Mouse (Mus musculus) NIH3T3 (cell line): ENCODE results near the gene Macf1.
A peak's percentile ranks its signal among the peaks of the same experiment; 100 is the strongest.

Experiments
- DNase-seq: peaks from one replicate; pipeline ENCODE4 v3.0.0-alpha.2; 2012; ENCODE audit warnings: low read depth

Gene Macf1

DNA sequence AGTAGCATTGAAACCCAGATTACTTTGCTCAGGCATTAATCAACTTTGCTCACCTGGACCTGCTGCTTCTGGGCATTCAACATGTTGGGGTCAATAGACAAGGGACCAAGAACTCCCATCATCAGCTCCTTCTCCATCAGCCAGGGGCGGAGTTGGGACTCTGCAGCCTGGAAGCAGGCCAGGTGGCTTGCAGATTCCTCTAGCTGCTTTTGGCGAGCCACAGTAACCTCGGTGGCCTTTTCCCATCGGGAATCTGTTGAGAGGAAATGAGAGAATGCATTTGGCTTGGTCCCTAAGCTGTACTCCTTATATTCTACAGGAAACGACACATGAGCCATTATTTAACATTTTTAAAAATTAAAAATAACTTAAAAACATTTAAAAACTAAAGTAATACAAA lies 245.7 kb downstream of the Macf1 start:
- peak; percentile 28 for DNase-seq

DNA sequence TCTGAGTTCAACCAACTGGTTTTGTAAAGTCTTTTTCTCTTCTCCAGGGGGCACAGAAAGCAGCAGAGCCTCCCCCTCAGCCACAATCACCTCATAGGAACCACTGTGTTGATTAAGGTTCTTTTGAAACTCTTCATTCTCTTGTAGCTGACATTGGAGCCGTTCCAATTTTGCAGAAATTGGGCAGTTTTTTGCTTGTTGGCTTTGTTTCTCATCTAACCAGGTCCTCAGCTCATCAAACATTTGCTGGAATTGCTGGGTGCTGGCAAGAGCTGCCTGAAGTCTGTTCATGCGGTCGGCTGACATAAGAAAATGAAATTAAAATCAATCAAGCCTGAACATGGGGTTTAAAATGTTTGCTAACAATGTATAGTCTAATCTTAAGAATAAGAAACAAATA lies 251.0 kb downstream of the Macf1 start:
- no peak for DNase-seq

DNA sequence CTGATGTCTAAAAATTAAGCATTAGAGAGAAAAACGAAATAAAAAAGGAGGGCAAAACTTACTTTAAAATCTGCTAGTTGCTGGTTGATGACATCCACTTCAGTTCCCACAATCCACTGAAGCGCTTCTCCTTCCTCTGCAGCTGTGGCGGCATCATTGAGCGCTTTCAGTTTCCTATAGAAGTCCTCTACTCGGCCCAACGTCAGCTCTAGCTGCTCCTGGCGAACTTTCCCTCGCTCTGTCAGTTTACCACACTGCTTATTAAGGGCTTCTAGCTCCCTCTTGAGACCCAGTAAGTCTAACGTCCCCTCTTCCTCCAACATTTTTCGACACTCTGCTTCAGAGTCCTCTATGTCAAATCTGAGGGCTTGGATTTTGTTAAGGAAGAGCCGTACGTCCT lies 252.2 kb downstream of the Macf1 start:
- no peak for DNase-seq

DNA sequence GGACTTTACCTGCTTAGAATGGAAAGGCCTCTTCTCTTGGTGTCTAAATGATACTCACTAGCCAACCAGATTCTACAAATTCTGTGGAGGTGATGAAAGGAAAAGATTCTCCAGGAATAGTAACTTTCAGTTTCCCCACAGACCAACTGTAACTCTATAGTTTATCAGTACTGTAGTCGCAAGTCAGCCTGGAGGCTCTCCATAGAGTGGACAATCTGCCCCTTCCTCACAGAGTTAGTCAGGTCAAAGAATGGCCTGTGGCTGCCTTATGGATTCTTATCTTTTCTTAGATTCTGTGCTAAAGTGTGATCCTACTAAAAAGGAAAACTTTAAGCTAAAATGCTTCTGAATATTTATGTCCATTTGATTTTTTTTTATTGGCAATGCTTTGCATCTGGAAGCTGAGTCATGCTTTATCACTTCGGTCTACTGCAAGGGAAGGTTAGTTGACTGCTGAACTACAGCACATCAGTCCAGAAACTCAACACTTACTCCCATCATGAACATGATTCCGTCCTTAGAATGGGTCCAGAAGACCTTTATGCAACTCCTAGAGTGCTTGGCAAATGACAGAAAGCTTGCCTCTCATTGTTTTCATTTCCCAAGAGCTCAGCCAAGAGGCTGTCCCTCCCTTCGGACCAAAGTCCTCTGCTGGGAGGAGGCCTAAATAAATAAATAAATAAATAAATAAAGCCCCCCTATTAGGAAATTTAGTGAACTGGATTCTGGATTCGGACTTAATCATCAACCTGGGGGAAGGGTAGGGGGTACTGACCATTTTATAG lies 256.1 kb downstream of the Macf1 start:
- DNase-seq: peak; percentile 70

DNA sequence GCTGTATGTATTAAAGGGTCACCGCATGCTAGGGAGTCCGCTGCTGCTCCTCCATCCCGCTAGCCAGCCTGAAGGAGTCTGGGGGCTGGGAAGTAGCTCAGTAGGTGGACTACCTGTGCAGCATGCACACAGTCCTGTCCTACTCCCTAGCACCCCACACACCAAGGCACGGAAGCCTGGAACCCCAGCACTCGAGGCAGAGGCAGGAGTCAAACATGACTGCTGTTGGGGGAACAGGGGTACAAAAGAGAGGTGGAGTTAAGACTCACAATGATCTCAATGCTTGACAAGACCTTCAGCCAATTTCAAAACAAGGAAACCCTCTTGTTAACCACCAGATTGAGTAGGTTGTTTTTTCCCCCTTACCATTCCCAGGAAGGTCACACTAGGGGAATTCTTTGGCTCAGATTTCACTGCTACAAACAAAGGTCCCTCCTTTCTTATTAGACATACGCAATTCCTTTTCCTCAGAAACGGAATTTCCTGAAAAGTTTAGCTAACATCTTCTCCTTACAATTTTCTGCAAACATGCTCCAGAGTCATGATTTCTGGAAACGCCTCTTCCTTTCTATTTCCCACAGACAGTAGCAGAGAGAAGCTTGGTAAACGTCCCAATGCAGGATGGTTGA lies 256.8 kb downstream of the Macf1 start:
- no peak for DNase-seq

DNA sequence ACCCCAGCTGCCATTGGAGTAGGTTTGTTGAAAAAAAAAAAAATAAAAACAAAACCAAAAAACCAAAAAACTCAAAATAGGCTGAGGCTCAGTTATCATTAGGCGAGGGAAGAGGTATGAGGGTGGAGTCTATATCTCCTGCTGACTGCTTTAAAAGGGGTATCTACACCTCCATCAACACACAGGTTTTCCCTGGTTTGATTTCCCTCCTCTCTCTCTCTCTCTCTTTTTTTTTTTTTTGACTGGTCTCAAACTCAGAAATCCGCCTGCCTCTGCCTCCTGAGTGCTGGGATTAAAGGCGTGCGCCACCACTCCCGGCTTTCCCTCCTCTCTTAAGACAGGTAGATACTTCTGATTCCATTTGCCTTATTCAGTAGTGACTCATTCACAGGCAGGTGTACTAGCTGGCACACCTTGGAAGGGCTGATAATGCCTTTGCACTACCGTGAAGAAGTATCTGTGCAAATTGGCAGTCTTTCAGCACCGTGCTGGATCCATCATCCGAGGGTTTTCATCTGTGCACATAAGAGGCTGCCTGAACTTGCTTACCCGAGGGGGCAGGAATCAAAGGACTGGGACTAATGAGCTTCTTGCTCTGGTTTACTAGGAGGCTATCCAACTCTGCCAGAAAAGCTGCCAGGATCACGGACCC lies 257.6 kb downstream of the Macf1 start:
- DNase-seq: no peak

DNA sequence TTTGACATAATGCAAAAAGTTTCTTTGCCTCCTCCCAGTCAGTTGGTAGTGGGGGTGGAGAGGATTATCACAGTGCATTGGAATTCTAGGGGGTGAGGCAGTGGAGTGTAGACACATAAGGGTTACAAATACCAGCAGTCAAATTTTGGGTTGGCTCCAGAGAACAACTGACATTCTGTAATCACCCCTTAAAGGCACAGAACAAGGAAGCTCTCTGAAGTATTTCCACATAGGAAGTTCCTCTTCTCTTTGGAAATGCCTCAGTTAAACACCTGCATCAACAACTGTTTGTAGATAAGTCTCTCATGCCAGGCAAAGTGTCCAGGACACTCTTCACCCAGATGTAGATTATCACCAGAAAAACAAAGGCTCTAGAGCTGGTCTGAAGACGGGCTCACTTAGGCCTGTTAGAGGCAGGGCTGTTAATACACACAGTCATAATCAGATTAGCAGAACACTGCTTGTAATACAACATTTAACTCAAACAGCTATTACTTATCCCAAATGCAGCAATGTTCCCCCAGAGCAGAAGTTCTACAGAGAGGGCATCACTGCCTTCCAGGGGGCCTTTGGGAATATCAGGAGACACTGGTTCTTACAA lies 258.4 kb downstream of the Macf1 start:
- peak; percentile 88 for DNase-seq

DNA sequence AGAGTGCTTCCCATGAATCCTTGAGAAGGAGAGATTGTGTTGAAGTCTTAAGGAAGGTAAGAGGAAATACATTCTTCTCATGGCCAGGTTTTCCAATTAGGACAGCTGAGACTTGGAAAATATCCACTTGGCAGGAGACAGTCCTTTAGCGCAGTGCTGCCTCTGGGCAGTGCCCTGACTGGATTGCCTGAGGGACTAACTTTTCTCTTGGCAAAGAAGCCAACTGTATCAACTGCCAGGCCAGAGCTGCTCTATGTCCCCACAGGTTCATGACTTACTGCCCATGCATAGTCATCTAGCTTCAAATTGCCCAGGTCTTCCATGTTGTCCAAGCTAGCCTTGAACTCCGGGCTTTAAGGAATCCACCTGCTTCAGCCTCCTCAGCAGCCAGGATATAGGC lies 260.1 kb downstream of the Macf1 start:
- DNase-seq: no peak

DNA sequence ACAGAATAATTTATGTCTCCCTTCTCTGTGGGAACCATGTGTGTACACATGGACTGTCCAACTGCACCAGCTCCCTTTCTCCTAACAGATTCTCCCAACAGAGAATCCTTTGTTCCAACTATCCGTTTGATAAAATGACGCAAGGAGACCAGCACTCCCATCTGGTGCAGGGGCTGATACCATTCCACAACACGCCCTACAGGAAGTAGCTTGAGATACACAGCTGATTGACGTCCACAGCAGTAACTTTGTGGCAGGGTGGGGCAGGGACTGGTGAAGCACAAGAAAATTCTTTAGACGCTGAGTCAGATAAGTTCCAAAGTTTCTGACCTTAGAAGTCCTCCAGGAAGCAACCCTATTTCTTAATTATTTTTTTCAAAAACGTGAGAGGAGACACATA lies 261.3 kb downstream of the Macf1 start:
- peak; percentile 70 for DNase-seq

DNA sequence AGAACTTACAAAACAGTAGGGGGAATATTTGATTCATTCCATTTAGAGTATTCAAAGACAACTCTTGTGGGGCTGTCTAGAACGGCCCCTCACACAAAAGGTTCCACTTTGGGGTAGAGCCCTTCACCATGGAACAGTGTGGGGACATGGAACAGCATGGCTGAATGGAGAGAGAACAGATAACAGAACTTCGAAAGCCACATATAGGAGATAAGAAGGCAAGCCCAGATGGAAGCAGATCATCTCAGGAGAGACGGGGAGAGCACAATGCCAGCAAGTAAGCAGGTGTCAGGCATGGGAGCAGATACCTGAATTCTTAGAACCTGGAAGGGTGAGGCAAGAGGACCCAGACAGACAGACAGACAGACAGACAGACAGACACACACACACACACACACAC lies 266.1 kb downstream of the Macf1 start:
- no peak for DNase-seq

DNA sequence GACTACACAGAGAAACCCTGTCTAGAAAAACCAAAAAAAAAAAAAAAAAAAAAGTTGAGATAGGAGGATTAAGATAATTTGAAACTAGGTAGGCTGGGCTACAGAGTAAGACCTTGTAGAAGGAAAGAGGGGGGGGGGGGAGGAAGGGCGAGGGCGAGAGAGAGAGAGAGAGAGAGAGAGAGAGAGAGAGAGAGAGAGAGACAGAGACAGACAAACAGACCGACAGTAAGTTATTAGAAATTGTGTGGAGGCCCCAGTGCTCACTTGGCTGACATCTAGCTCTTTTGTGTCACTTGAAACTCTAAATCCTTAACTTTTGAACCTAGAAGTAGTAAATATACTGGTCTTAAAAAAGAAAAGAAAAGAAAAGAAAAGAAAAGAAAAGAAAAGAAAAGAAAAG lies 266.7 kb downstream of the Macf1 start:
- DNase-seq: no peak

DNA sequence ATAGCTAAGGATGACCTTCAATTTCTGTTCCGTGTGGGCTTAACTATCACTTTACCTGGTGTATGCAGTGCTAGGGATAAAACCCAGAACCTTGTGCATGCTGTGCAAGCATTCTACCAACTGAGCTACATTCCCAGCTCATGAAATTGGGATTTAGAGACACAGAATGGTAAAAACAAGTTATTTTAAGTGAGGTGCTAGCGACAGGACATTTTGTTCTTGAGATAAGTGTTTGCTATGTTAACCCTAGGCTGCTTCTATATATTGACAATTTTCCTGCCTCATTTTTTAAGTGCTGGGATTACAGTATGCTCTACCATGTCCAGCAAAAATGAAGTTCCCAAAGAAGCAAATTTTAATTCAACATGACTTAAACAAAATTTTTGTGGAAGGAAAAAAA lies 267.3 kb downstream of the Macf1 start:
- no peak for DNase-seq

DNA sequence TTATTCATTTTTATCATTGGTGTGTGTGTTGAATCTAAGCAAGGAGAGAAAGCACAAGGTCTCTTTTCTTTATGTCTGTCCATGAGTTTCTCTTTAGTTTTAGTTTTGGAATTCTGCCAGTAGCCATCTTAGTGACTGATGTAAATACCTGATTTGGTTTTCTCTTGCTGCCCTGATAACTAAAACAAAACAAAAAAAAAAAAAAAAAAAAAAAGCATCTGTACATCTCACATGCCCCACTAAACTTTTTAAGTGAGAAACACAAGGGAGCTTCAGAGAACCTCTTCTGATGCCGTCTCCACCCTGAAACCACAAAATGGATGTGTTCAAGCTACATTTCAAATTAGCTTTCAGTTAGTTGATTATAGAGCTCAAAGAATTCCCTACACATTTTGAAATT lies 268.6 kb downstream of the Macf1 start:
- DNase-seq: no peak

DNA sequence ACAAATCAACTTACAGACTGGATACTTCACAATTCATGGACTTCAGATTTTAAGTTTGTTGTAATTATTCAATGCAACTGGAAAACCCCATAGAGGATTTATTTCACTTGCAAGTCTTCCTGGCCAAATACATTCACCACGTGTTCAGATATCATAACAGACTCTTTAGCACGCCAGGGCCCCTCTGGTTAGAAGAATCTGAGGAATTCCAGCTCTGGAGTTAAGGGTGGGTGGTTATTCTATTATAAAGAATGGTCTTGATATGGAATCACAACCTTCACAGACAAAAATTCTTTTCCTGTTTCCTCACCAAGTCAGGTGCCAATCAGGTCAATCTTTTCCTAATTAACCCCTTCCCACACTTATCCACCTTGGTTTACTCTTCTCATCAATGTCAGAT lies 270.3 kb downstream of the Macf1 start:
- DNase-seq: peak; percentile 46

DNA sequence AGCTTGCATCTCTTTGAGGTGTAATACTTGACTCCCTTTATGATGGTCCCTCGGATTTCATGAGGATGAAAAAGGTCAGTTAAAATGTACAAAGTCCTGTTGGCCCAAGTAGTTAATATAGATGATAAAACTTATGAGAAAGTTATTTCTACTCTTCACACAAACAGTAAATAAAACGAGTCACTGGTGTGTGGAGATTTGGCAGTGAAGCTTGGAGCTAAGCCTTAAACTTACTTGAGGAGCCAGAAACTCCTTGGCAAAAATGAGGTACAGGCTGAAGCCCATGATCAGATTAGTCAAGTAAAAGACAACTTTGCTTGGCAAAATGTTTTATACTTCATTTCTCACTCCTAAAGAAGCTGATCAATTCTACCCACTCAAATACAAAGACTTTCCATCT lies 271.2 kb downstream of the Macf1 start:
- peak; percentile 53 for DNase-seq

DNA sequence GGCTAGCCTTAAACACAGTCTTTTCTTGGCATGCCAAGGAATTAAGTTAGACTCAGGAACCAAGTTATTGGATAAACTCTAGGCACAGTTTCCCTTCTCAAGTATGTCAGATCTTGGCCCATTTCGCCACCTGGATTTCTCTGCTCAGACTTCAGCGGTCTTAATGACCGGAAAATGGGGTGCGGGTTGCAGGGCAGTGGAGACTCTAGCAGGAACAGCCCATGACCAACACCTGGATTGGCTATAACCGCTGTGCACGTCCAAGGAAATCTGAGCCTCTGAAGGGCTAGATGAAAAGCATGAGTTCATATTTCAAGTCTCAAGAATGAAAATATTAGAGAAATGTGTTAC lies 271.7 kb downstream of the Macf1 start:
- DNase-seq: peak; percentile 64

DNA sequence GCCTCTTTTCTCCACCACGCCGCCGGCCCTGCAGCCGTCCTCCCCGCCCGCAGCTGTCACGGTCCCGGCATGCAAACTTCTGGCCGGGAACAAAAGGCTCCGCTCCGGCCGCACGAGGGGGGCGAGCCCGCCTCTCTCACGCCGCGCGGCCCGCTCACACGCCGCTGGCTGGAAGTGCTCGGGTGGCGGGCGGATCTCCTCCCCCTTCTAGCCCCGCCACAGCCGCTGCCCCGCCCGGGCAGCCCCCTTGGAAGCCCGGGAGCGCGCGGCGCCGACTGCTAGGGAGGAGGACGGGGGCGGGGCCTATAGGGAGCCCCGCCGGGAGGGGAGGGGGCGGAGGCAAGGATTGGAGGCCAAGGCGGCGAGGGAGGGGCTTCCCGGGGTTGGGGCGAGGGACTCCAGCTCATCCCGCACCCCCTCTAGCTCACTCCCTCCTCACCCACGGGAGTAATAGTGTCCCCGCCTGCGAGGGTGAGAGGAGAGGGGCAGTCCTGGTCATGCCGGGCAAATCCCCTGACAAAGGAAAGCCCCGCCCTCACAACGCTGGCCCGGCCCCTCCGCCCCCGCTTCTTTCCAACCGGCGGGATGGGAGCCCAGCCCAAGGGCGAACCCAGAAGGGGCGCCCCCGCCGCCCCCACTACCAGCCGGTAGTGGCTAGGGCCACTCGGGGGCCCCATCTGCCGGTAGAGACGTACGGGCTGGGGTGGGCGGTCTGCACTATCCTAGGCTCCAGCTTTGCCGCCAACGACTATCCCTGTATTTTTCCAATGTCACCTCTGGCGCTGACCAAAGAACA lies 272.2 kb downstream of the Macf1 start:
- peak; percentile 97 for DNase-seq

DNA sequence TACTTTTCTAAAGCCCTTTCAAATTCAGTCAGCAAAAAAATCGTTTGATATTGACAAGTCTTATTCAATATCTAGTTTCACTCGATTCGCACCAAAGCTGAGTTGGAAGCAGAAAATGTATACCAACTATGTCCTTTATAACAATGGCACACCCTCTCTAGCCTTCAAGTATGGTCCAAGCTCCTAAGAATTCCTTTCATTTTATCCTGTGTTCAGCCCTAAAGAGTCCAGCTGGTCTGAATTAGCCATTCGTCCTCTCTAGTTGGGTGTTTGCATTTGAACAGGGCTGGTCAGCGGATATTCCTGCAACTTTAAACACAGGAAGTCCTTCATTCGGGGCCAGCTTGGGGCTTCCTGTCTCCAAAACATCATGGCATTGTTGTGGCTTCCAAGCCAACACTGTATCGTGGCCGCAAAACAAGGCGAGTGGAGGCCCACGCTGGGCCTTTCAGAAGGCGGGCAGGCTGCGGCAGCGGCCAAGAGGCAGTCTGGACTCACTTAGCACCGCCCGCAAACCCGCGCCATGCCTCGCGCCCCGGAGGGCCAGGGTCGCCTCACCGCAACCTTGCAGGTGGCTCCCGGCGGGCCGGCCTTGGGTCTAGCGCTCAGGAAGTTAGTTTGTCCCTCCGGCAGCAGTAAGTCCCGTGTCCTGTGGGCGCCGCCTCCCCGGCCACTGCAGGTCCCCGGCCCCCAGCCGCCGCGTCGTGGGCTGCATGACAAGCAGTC lies 273.0 kb downstream of the Macf1 start:
- peak; percentile 83 for DNase-seq

DNA sequence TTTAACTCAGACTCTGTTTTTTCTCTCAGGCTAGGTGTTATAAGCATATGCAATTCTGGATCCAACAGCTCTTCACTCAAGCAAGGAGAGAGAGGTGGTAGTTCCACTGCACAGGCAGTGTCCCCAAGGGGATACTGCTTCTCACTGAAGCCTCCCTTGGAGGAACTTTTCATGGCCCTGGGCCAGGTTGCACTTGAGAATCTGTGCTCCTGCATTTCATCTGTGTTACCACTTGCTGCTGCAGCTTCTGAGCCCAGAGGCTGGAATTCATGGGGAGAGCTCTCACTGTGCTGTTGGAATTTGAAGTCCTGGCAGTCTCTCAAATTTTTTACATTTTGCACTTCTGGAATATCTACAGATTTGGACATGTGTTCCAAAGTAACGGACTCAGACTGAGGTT lies 274.4 kb downstream of the Macf1 start:
- peak; percentile 75 for DNase-seq

DNA sequence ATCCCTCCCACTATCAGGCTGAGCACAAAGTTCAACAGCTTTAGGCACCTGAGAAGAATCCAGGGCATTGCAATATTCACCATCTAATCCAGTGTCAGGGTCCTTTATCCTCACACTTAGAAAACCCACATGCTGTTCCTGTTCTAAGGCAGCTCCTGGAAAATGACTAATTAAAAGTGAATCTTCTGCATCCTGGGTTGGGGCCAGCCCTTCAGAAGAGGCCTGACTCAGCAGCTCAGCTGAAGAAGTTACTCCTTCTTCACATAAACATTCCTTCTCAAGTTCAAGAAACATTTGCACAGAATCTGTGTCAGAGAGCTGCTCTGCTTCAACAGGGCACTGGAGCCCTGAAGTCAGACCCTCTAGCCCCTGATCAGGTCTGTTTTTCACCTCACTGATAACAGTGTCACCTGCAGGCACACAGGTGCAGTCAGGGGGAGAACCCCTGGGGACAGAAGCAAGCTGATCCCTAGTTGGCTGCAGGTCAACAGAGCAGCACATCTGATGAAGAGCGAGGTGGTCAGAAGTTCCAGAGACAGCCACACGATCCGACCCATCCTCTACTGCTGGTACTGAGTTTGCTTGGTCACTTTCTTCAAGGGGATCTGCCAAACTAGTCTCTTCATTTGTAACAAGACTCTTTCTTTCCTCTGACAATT lies 275.0 kb downstream of the Macf1 start:
- DNase-seq: peak; percentile 56

DNA sequence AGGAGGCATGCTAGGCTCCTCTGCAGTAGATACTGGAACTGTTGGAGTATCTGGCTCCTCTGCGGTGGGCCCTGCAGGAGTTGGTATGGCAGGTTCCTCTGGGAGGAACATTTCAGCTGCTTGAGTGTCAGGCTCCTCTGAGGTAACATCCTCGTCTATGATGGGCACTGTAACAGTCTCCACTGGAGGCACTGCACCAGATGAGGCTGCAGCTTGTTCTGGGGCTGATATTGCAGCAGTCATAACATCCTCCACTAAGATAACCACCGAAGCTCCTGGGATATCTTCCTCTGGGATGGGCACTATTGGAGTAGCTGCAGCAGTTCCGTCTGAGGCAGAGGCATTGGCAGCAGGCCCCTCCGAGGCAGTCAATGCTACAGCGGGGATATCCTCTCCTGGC lies 276.4 kb downstream of the Macf1 start:
- DNase-seq: no peak
